Mouse (Mus musculus) brain, embryonic 14.5 days (tissue): ENCODE measurements around the gene Dmpk.

ENCODE experiments used
- CTCF ChIP-seq: fragments of 200-500 bp; IDR thresholded peaks from 2 replicates; pipeline ENCODE4 v1.5.1; 2012; ENCODE audit warnings: inconsistent platforms, mild to moderate bottlenecking, moderate library complexity, borderline replicate concordance; ENCODE audit not compliant: insufficient read depth, insufficient read length; ENCODE audit errors: extremely low read depth
- POLR2A ChIP-seq: fragments of 200-500 bp; IDR thresholded peaks from 2 replicates; pipeline ENCODE4 v1.6.1; 2012; ENCODE audit warnings: mild to moderate bottlenecking, inconsistent platforms, borderline replicate concordance; ENCODE audit not compliant: poor library complexity, insufficient read depth, insufficient read length, severe bottlenecking; ENCODE audit errors: extremely low read depth

GRCm38 (mm10) chr7:19086042-19086441 lies 2.4 kb downstream of the Dmpk start:
- no peak for TF ChIP-seq CTCF
- TF ChIP-seq POLR2A = no peak
